Mouse (Mus musculus) urinary bladder, postnatal 10 days (tissue): ENCODE results near the gene Fam131a.
"Not testable (repeated sequence)": the region's sequence is repeated elsewhere in the genome, so short reads cannot be mapped to it uniquely, and the experiment has no call there.

Experiments used
- DNase-seq: peaks from one replicate; pipeline ENCODE4 v3.0.0; 2022; ENCODE audit warnings: low spot score

Fam131a gene

GRCm38 (mm10) chr16:20693111-20693701 lies at the start of gene Fam131a:
Gene Fam131a, plus strand, starts transcription at chr16:20693241.
- DNase-seq: no peak

- DNase-seq: no peak
Measured at GRCm38 (mm10) chr16:20643911-20644310, 49.1 kb upstream of the Fam131a start.

- peak; percentile 91 for DNase-seq
Measured at GRCm38 (mm10) chr16:20651076-20651946, 41.7 kb upstream of the Fam131a start, which contains the start of gene Psmd2. Gene Psmd2, plus strand, starts transcription at chr16:20651652.

GRCm38 (mm10) chr16:20651947-20652310 lies 41.1 kb upstream of the Fam131a start:
- DNase-seq: no peak

- DNase-seq: no peak
Measured at GRCm38 (mm10) chr16:20653315-20653714, 39.7 kb upstream of the Fam131a start.

GRCm38 (mm10) chr16:20657661-20658060 lies 35.4 kb upstream of the Fam131a start:
- DNase-seq: no peak

GRCm38 (mm10) chr16:20668013-20668412 lies 25.0 kb upstream of the Fam131a start, which contains the start of gene Eif4g1:
Gene Eif4g1, plus strand, starts transcription at chr16:20668313.
- DNase-seq: not testable (repeated sequence)

- no peak for DNase-seq
Measured at GRCm38 (mm10) chr16:20670291-20670690, 22.8 kb upstream of the Fam131a start.

GRCm38 (mm10) chr16:20671886-20672285 lies 21.2 kb upstream of the Fam131a start:
- no peak for DNase-seq

GRCm38 (mm10) chr16:20672500-20672902 lies 20.5 kb upstream of the Fam131a start:
- peak; percentile 89 for DNase-seq

- no peak for DNase-seq
Measured at GRCm38 (mm10) chr16:20672965-20673705, 19.9 kb upstream of the Fam131a start.

- DNase-seq: no peak
Measured at GRCm38 (mm10) chr16:20673706-20674303, 19.2 kb upstream of the Fam131a start.

- DNase-seq: no peak
Measured at GRCm38 (mm10) chr16:20675213-20675612, 17.8 kb upstream of the Fam131a start.

- no peak for DNase-seq
Measured at GRCm38 (mm10) chr16:20676702-20677101, 16.3 kb upstream of the Fam131a start.

- DNase-seq: no peak
Measured at GRCm38 (mm10) chr16:20677380-20677779, 15.7 kb upstream of the Fam131a start.

- peak; percentile 45 for DNase-seq
Measured at GRCm38 (mm10) chr16:20677974-20678675, 14.9 kb upstream of the Fam131a start.

- no peak for DNase-seq
Measured at GRCm38 (mm10) chr16:20690774-20691173, 2.3 kb upstream of the Fam131a start.

GRCm38 (mm10) chr16:20691617-20692016 lies 1.4 kb upstream of the Fam131a start:
- no peak for DNase-seq

GRCm38 (mm10) chr16:20692241-20692965 lies 638 bp upstream of the Fam131a start:
- DNase-seq: no peak

- no peak for DNase-seq
Measured at GRCm38 (mm10) chr16:20694781-20695180, 1.7 kb downstream of the Fam131a start.
